Mouse (Mus musculus) limb, embryonic 10.5 days (tissue): ENCODE results near the gene Zfp82. TPM values are rescaled to one million over a fixed set of nuclear protein-coding genes. Genes with fewer than 3 reads are reported as not detected.
A peak's percentile ranks its signal among the peaks of the same experiment; 100 is the strongest.

Experiments
- DNase-seq: peaks from one replicate; pipeline ENCODE4 v3.0.0-alpha.2; 2017; ENCODE audit warnings: low spot score
- H3K27ac ChIP-seq: fragments of 300-500 bp; sonication (generic); 2 replicates; pipeline ENCODE4 v1.5.1; 2016; ENCODE audit warnings: mild to moderate bottlenecking
- H3K27me3 ChIP-seq: fragments of 300-500 bp; sonication (generic); 2 replicates; pipeline ENCODE4 v1.6.1; 2016; ENCODE audit warnings: low read depth, mild to moderate bottlenecking; ENCODE audit not compliant: poor library complexity, severe bottlenecking
- H3K36me3 ChIP-seq: fragments of 300-500 bp; sonication (generic); 2 replicates; pipeline ENCODE4 v1.6.1; 2016; ENCODE audit warnings: mild to moderate bottlenecking, moderate library complexity
- H3K4me1 ChIP-seq: fragments of 300-500 bp; sonication (generic); 2 replicates; pipeline ENCODE4 v1.6.1; 2016
- H3K4me3 ChIP-seq: fragments of 300-500 bp; sonication (generic); 2 replicates; pipeline ENCODE4 v1.5.1; 2016; ENCODE audit warnings: mild to moderate bottlenecking, moderate library complexity
- H3K9me3 ChIP-seq: fragments of 300-500 bp; sonication (generic); replicated peaks from 2 replicates; pipeline ENCODE4 v1.6.1; 2016; ENCODE audit warnings: mild to moderate bottlenecking
- WGBS: fragments of 180-500 bp; shearing (Covaris S2); methylation state at CpG from one replicate; pipeline ENCODE4 v1.1.7; 2016; 5-methylcytosine and 5-hydroxymethylcytosine counted together
- polyA plus RNA-seq: library from polyadenylated mRNA; unstranded; fragments of >200 nt; fragmentation: Nextera tagmentation; extraction: Ambion mirVana; gene quantifications from 2 replicates; pipeline ENCODE4 v1.2.1, GENCODE M21; 2016

The Zfp82 gene
- polyA plus RNA-seq, 1 experiment from 2014 or later = 5.3 TPM

- Histone ChIP-seq H3K4me1 (peaks cover 12% of the 10 kb centered on the region; the same call in 1 of the 2 replicates), H3K36me3 (peaks cover 48% of the 10 kb centered on the region), H3K4me3 (no peak overlapping the region), H3K9me3 (no peaks in the 10 kb centered on the region), H3K27ac (no peak overlapping the region), H3K27me3 (no peaks in the 10 kb centered on the region)
- 91% methylated on average over 3 of the region's 3 CpGs for WGBS
- DNase-seq = no peak
Measured at GRCm38 (mm10) chr7:30028572-30028971, 44.1 kb downstream of the Zfp82 start.

DNA sequence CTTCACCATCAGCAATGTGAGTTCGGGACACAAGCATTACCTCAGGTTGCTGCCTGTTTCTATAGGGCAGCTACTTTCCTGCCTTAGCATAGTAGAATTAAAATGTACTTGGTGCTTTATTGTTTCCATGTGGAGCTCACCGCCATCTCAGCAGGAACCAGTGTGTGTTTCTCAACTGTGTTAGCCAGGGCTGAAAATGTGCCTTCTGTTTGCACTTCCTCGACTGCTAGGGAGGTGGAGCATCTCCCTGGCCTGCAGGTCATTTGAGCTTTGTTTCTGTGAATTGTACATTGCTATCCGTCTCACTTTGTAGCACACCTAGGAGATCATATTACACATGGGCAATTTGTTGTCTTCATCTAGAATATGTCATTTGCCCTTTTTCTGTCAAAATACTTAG, 45.4 kb downstream of the Zfp82 start:
- peaks cover 12% of the 10 kb centered on the region; the same call in 1 of the 2 replicates for H3K4me1 ChIP-seq
- H3K9me3 ChIP-seq = no peaks in the 10 kb centered on the region
- no peaks in the 10 kb centered on the region for H3K27me3 ChIP-seq
- no peak for DNase-seq
- H3K36me3 ChIP-seq = peaks cover 61% of the 10 kb centered on the region
- H3K27ac ChIP-seq = no peak overlapping the region
- H3K4me3 ChIP-seq = no peak overlapping the region
- WGBS = 68% methylated on average over 4 of the region's 4 CpGs

DNA sequence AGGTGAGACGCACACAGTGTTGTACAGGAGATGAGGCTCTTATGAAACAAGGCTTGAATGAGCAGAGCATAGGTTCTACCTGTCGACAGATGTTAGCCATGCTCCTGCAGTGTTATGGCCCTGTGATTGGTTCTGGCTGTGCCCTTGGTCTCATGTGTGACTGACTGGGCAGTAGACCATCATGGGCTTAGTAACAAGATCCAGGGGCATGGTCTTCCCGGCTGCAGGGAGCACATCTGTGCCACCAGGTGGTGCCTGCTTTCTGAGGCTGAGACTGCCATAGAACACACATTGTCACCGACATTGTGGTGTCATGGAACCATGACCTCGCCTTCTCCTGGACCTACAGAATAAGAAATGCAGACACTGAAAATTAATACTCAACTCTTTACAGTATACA, 47.3 kb downstream of the Zfp82 start:
- 84% methylated on average over 5 of the region's 5 CpGs for WGBS
- Histone ChIP-seq H3K4me1 (peaks cover 12% of the 10 kb centered on the region; the same call in 1 of the 2 replicates), H3K27me3 (no peaks in the 10 kb centered on the region), H3K27ac (no peak overlapping the region), H3K9me3 (no peaks in the 10 kb centered on the region), H3K4me3 (no peak overlapping the region), H3K36me3 (peaks cover 81% of the 10 kb centered on the region)
- DNase-seq = no peak

DNA sequence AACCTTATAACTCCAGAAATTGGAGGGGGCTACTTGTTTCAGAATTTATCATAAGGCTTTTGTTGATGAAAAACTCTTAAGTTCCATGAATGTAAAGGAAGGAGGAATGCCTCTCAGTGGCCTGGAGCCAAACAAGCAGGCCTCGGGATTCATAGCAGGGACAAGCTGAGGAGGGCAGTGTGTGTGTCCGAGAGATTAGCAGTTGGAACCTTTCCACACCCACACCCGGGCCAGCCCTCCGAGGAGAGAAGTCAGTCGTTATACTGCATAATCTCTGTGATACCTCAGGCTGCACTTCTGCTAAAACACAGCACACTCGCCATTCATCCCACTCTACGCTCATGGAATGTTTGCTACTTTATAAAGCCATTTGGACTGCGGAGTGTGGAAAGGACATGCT, 48.9 kb downstream of the Zfp82 start:
- no peaks in the 10 kb centered on the region for H3K9me3 ChIP-seq
- WGBS = 92% methylated on average over 8 of the region's 8 CpGs
- H3K36me3 ChIP-seq = peaks cover 95% of the 10 kb centered on the region
- H3K27me3 ChIP-seq = no peaks in the 10 kb centered on the region
- H3K4me3 ChIP-seq = no peak overlapping the region
- H3K27ac ChIP-seq = no peak overlapping the region
- DNase-seq = no peak
- peaks cover 12% of the 10 kb centered on the region; the same call in 1 of the 2 replicates for H3K4me1 ChIP-seq

- H3K27me3 ChIP-seq = no peaks in the 10 kb centered on the region
- H3K9me3 ChIP-seq = no peaks in the 10 kb centered on the region
- H3K4me1 ChIP-seq = peaks cover 12% of the 10 kb centered on the region; the same call in 1 of the 2 replicates
- no peak overlapping the region for H3K27ac ChIP-seq
- DNase-seq = no peak
- peaks cover 96% of the 10 kb centered on the region for H3K36me3 ChIP-seq
- H3K4me3 ChIP-seq = no peak overlapping the region
- 96% methylated on average over 9 of the region's 9 CpGs for WGBS
Measured at GRCm38 (mm10) chr7:30023324-30023723, 49.4 kb downstream of the Zfp82 start.

- Histone ChIP-seq H3K9me3 (no peaks in the 10 kb centered on the region), H3K27me3 (no peaks in the 10 kb centered on the region), H3K4me1 (no peaks in the 10 kb centered on the region), H3K27ac (no peak overlapping the region), H3K4me3 (no peak overlapping the region), H3K36me3 (peaks cover 98% of the 10 kb centered on the region)
- WGBS = 88% methylated on average over 2 of the region's 2 CpGs
- DNase-seq = no peak
Measured at GRCm38 (mm10) chr7:30019543-30019942, 53.2 kb downstream of the Zfp82 start.

DNA sequence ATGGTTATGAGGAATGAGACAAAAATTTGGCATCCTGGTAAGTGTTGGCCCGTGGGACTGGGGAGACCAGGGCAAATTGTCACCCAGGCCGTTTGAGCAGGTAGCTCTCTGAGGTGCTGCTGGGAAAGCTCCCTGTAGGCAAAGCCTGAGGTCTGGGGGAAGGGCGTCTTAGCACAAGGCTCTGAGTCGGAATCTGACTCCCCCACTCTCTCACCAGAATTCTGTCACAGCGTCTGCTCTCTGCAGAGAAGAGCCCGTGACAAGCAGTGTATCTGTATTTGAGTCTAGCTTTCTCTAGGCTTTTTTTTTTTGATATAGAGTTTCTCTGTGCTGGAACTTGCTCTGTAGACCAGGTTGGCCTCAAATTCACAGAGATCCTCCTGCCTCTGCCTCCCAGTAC, 55.5 kb downstream of the Zfp82 start:
- no peaks in the 10 kb centered on the region for H3K27me3 ChIP-seq
- DNase-seq = no peak
- 97% methylated on average over 6 of the region's 6 CpGs for WGBS
- H3K4me3 ChIP-seq = no peak overlapping the region
- no peak overlapping the region for H3K27ac ChIP-seq
- H3K36me3 ChIP-seq = peaks cover 96% of the 10 kb centered on the region
- H3K4me1 ChIP-seq = no peaks in the 10 kb centered on the region
- no peaks in the 10 kb centered on the region for H3K9me3 ChIP-seq

GRCm38 (mm10) chr7:30012956-30013363, 59.7 kb downstream of the Zfp82 start:
- Histone ChIP-seq H3K4me1 (peaks cover 5% of the 10 kb centered on the region), H3K9me3 (no peaks in the 10 kb centered on the region), H3K36me3 (peaks cover 93% of the 10 kb centered on the region), H3K27me3 (no peaks in the 10 kb centered on the region), H3K27ac (no peak overlapping the region), H3K4me3 (no peak overlapping the region)
- DNase-seq = no peak
- 83% methylated on average over 4 of the region's 4 CpGs for WGBS

DNA sequence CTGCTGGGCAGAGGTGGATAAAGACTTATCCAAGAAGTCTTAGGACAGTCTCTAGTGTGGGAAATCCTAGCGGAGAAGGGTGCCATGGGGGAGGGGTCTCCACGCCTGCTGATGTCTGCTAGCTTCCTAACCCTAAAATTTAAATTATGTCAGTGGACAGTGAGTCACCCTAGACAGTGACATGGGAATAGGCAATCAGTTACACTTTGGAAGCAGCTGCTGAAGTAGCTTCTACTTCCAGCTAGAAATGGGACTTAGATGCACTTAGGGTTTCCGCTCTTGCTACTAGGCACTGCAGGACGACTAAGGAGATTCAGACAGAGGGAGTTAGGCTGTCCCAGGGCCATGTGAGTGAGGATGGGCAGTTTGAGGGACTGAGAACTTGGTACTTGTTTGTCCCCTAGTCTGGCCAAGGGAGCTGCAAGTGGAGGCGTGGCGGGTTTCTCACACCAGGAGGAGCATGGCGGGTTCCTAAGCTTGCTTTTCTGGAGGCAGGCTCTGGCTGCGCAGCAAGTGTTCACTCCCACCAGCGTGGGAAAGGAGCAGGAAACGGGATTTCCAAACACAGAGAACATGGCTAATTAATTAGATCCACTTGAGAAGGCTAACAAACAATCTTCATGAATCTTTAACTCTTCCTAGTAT, 62.0 kb downstream of the Zfp82 start:
- WGBS = 84% methylated on average over 10 of the region's 10 CpGs
- H3K36me3 ChIP-seq = peaks cover 93% of the 10 kb centered on the region
- peaks cover 6% of the 10 kb centered on the region for H3K4me1 ChIP-seq
- no peak overlapping the region; the same call in 1 of the 2 replicates for H3K27ac ChIP-seq
- H3K4me3 ChIP-seq = no peak overlapping the region
- no peak for DNase-seq
- H3K27me3 ChIP-seq = no peaks in the 10 kb centered on the region
- no peaks in the 10 kb centered on the region for H3K9me3 ChIP-seq

- Histone ChIP-seq H3K4me1 (peaks cover 6% of the 10 kb centered on the region), H3K27ac (no peak overlapping the region), H3K36me3 (peaks cover 93% of the 10 kb centered on the region), H3K27me3 (no peaks in the 10 kb centered on the region), H3K4me3 (no peak overlapping the region), H3K9me3 (no peaks in the 10 kb centered on the region)
- 82% methylated on average over 21 of the region's 21 CpGs for WGBS
- no peak for DNase-seq
Measured at GRCm38 (mm10) chr7:30009321-30010085, 63.2 kb downstream of the Zfp82 start.

- Histone ChIP-seq H3K4me1 (peaks cover 6% of the 10 kb centered on the region), H3K27me3 (no peaks in the 10 kb centered on the region), H3K27ac (peak overlapping the region; percentile 46; the same call in 1 of the 2 replicates), H3K9me3 (no peaks in the 10 kb centered on the region), H3K36me3 (peaks cover 93% of the 10 kb centered on the region), H3K4me3 (no peak overlapping the region)
- WGBS = 88% methylated on average over 6 of the region's 6 CpGs
- no peak for DNase-seq
Measured at GRCm38 (mm10) chr7:30008020-30008690, 64.5 kb downstream of the Zfp82 start.

- Histone ChIP-seq H3K36me3 (peaks cover 93% of the 10 kb centered on the region), H3K4me3 (no peak overlapping the region), H3K27ac (peak overlapping the region; percentile 46; the same call in 1 of the 2 replicates), H3K4me1 (peaks cover 6% of the 10 kb centered on the region), H3K27me3 (no peaks in the 10 kb centered on the region), H3K9me3 (no peaks in the 10 kb centered on the region)
- no peak for DNase-seq
- WGBS = 80% methylated on average over 1 of the region's 1 CpGs
Measured at GRCm38 (mm10) chr7:30007601-30008000, 65.1 kb downstream of the Zfp82 start.
